Mouse (Mus musculus) CD4-positive, CD25-positive, alpha-beta regulatory T cell (primary cell): ENCODE results near the gene 2900092C05Rik. TPM values are rescaled to one million over a fixed set of nuclear protein-coding genes. Genes with fewer than 3 reads are reported as not detected.

Source experiments
- polyA plus RNA-seq: library from polyadenylated mRNA; unstranded; fragments of 100-300 nt; shearing (Covaris generic); gene quantifications from one replicate; pipeline ENCODE4 v1.2.1, GENCODE M21; 2017

The 2900092C05Rik gene
- polyA plus RNA-seq: not detected

GRCm38 (mm10) chr7:12512217-12512616 is at the start of gene 2900092C05Rik:
Gene 2900092C05Rik (plus strand): TSS chr7:12512517.

GRCm38 (mm10) chr7:12478158-12479008 is 33.9 kb upstream of the 2900092C05Rik start, which contains the start of gene Zfp606:
Gene Zfp606 (plus strand): TSS chr7:12478293.

Other genes with a start within 250 kb of the 2900092C05Rik start
- gene Vmn1r81, start 244.2 kb upstream of the 2900092C05Rik start, polyA plus RNA-seq: 0.07 TPM
- gene Vmn1r82, start 212.1 kb upstream of the 2900092C05Rik start, polyA plus RNA-seq: not detected
- not detected for gene Vmn1r83, start 183.0 kb upstream of the 2900092C05Rik start, polyA plus RNA-seq
- gene Vmn1r84, start 143.2 kb upstream of the 2900092C05Rik start, polyA plus RNA-seq: 0.05 TPM
- 3.5 TPM for gene Zfp551, start 89.8 kb upstream of the 2900092C05Rik start, polyA plus RNA-seq
- gene Zfp606, start 34.2 kb upstream of the 2900092C05Rik start, polyA plus RNA-seq: 9.9 TPM
- gene Vmn2r53, start 96.3 kb downstream of the 2900092C05Rik start, polyA plus RNA-seq: 0.05 TPM
- not detected for gene Vmn2r54, start 127.8 kb downstream of the 2900092C05Rik start, polyA plus RNA-seq
- gene Vmn2r55, start 172.5 kb downstream of the 2900092C05Rik start, polyA plus RNA-seq: not detected
- gene Vmn2r56, start 222.5 kb downstream of the 2900092C05Rik start, polyA plus RNA-seq: not detected